Mouse (Mus musculus) stomach, postnatal 0 days (tissue): ENCODE data around the gene Olfr196. TPM values are rescaled to one million over a fixed set of nuclear protein-coding genes. Genes with fewer than 3 reads are reported as not detected.

Experiments used
- ATAC-seq: fragments of 200-750 bp; cut with Nextera tagmentation; 2 replicates; pipeline ENCODE4 v1.8.0; 2017; ENCODE audit not compliant: low FRiP score, low TSS enrichment
- DNase-seq: peaks from one replicate; pipeline ENCODE4 v3.0.0-alpha.2; 2016; ENCODE audit warnings: low spot score
- H3K27ac ChIP-seq: fragments of 300-500 bp; sonication (generic); replicated peaks from 2 replicates; pipeline ENCODE4 v1.5.1; 2014; ENCODE audit warnings: mild to moderate bottlenecking, control low read depth
- H3K27me3 ChIP-seq: fragments of 300-500 bp; sonication (generic); 2 replicates; pipeline ENCODE4 v1.6.1; 2014; ENCODE audit warnings: low read length; ENCODE audit not compliant: control insufficient read depth, insufficient read depth
- H3K36me3 ChIP-seq: fragments of 300-500 bp; sonication (generic); 2 replicates; pipeline ENCODE4 v1.6.1; 2014; ENCODE audit warnings: low read length, mixed read lengths; ENCODE audit not compliant: control insufficient read depth, insufficient read depth
- H3K4me1 ChIP-seq: fragments of 300-500 bp; sonication (generic); replicated peaks from 2 replicates; pipeline ENCODE4 v1.6.1; 2014; ENCODE audit warnings: antibody characterized with exemption; ENCODE audit not compliant: control insufficient read depth, insufficient read depth
- H3K4me2 ChIP-seq: fragments of 300-500 bp; sonication (generic); replicated peaks from 2 replicates; pipeline ENCODE4 v1.6.1; 2014; ENCODE audit warnings: low read depth, mild to moderate bottlenecking, control low read depth, moderate library complexity
- H3K4me3 ChIP-seq: fragments of 300-500 bp; sonication (generic); 2 replicates; pipeline ENCODE4 v1.5.1; 2014; ENCODE audit warnings: low read depth, low read length, control low read depth
- H3K9ac ChIP-seq: fragments of 300-500 bp; sonication (generic); 2 replicates; pipeline ENCODE4 v1.6.1; 2014; ENCODE audit warnings: mild to moderate bottlenecking, low read length, control low read depth, mixed read lengths
- H3K9me3 ChIP-seq: fragments of 300-500 bp; sonication (generic); 2 replicates; pipeline ENCODE4 v1.6.1; 2016; ENCODE audit warnings: low read length; ENCODE audit not compliant: control insufficient read depth
- CTCF ChIP-seq: IDR thresholded peaks from 2 replicates; pipeline ENCODE4 v1.5.1; 2016; ENCODE audit warnings: antibody characterized with exemption, low read depth, mild to moderate bottlenecking, moderate library complexity
- EP300 ChIP-seq: optimal IDR thresholded peaks from 2 replicates; pipeline ENCODE3; 2016; ENCODE audit warnings: antibody characterized with exemption
- WGBS: fragments of 180-500 bp; shearing (Covaris S2); extraction: QIAGEN DNeasy Blood & Tissue Kit; methylation state at CpG from one replicate; pipeline ENCODE4 v1.1.7; 2014; 5-methylcytosine and 5-hydroxymethylcytosine counted together
- polyA plus RNA-seq: library from polyadenylated mRNA; unstranded; fragments of >200 nt; fragmentation: Nextera tagmentation; extraction: Ambion mirVana; gene quantifications from 2 replicates; pipeline ENCODE4 v1.2.1, GENCODE M21; 2015

Gene Olfr196
- polyA plus RNA-seq, 1 experiment from 2014 or later, result not detected

DNA sequence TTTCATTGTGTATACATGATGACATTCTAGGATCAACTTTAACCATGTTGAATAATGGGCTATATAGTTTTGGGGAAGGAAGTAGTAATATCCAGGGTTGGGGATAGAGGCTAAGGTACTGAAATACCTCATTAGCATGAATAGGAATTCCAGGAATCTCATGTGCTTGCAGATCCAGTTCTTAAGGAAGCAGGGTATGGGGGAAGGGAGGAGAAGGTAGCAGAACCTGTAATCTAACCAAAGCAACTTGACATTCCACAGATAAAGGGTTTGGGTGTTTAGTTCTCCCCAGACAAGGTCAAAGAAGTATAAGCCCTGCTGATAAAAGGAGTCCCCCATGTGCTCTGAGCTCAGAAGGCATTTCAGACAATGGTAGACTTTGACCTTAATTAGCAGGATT lies 29.1 kb downstream of the Olfr196 start:
- ATAC-seq (no peak), DNase-seq (no peak)
- H3K4me1 ChIP-seq, result no peaks in the 10 kb centered on the region
- TF ChIP-seq CTCF, result no peak
- TF ChIP-seq EP300, result no peak
- H3K27me3 ChIP-seq, result no peaks in the 10 kb centered on the region
- no peak overlapping the region for H3K9ac ChIP-seq
- no peak overlapping the region for H3K4me2 ChIP-seq
- H3K4me3 ChIP-seq, result no peak overlapping the region
- no peak overlapping the region for H3K27ac ChIP-seq
- H3K9me3 ChIP-seq, result no peaks in the 10 kb centered on the region
- H3K36me3 ChIP-seq, result no peaks in the 10 kb centered on the region

DNA sequence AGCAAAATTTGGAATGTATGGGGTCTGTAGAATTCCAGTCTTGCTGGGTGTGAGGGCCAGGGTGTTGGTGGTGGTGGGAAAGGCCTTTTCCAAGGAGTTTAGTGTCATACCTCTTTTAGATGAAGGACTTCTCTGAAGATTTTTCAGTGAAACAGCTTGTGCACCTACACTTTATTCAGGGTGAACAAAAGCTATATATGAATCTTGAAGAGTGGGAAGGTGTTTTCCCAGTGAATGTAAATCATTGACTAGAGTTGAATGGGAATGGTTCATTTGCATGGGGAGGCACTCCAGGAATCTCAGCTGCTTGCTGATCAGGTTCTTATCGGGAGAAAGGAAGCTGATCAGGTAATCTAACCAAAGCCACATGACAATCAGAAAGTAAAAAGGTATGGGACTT lies 39.5 kb downstream of the Olfr196 start:
- Histone ChIP-seq H3K27ac (no peak overlapping the region), H3K4me3 (no peak overlapping the region), H3K9ac (no peak overlapping the region), H3K9me3 (no peaks in the 10 kb centered on the region), H3K4me1 (no peaks in the 10 kb centered on the region), H3K27me3 (no peaks in the 10 kb centered on the region), H3K36me3 (no peaks in the 10 kb centered on the region), H3K4me2 (no peak overlapping the region)
- no peak for ATAC-seq
- TF ChIP-seq CTCF, result no peak
- no peak for TF ChIP-seq EP300
- no peak for DNase-seq
- 71% methylated on average over 1 of the region's 1 CpGs for WGBS

DNA sequence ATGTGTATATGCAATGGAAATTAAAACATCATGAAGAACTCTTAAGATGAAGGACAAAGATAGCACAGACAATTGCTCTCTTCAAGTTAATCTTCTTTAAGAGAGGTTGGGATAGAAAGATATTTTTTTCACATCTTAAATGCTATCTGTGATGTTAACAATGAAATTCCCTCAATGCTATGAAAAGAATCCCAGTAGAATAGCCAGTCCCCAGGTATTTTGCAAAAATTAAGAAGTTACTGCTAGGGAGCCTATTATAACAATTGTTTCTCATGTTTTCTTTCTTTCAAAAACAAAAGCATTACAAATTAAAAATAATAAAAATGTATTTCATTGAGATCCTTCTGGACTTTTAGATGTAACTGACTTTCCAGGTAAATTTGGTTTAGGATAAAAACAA lies 49.3 kb downstream of the Olfr196 start, which contains the start of gene Olfr194:
Gene Olfr194 (minus strand): TSS at position 101 of the 400 bp plus-strand sequence.
- Histone ChIP-seq H3K9ac (no peak within 1 kb of the TSS), H3K4me1 (no peaks in the 10 kb centered on the region), H3K9me3 (no peaks in the 10 kb centered on the region), H3K36me3 (no peaks in the 10 kb centered on the region), H3K4me2 (no peak within 1 kb of the TSS), H3K27me3 (no peaks in the 10 kb centered on the region), H3K4me3 (no peak within 1 kb of the TSS), H3K27ac (no peak within 1 kb of the TSS)
- no peak for ATAC-seq
- DNase-seq, result no peak
- TF ChIP-seq EP300 (no peak), CTCF (no peak)

Other genes starting within 250 kb of the Olfr196 start
- not detected in 2 replicates for gene Olfr181, start 241.7 kb downstream of the Olfr196 start, polyA plus RNA-seq
- not detected in 2 replicates for gene Olfr180, start 241.1 kb downstream of the Olfr196 start, polyA plus RNA-seq
- gene Olfr183, start 175.1 kb downstream of the Olfr196 start, polyA plus RNA-seq, result not detected in 2 replicates
- not detected in 2 replicates for gene Olfr186, start 140.2 kb downstream of the Olfr196 start, polyA plus RNA-seq
- not detected in 2 replicates for gene Olfr187, start 130.7 kb downstream of the Olfr196 start, polyA plus RNA-seq
- not detected in 2 replicates for gene Olfr190, start 92.4 kb downstream of the Olfr196 start, polyA plus RNA-seq
- gene Olfr191, start 80.6 kb downstream of the Olfr196 start, polyA plus RNA-seq, result not detected in 2 replicates
- not detected in 2 replicates for gene Olfr193, start 58.6 kb downstream of the Olfr196 start, polyA plus RNA-seq
- gene Olfr194, start 49.4 kb downstream of the Olfr196 start, polyA plus RNA-seq, result not detected in 2 replicates
- not detected in 2 replicates for gene Olfr195, start 23.4 kb downstream of the Olfr196 start, polyA plus RNA-seq
- gene Olfr198, start 33.1 kb upstream of the Olfr196 start, polyA plus RNA-seq, result not detected in 2 replicates
- gene Olfr199, start 49.3 kb upstream of the Olfr196 start, polyA plus RNA-seq, result not detected in 2 replicates
- not detected in 2 replicates for gene Olfr201, start 102.2 kb upstream of the Olfr196 start, polyA plus RNA-seq
- not detected in 2 replicates for gene Olfr202, start 116.3 kb upstream of the Olfr196 start, polyA plus RNA-seq
- not detected in 2 replicates for gene Olfr203, start 128.4 kb upstream of the Olfr196 start, polyA plus RNA-seq
- not detected in 2 replicates for gene Olfr204, start 147.8 kb upstream of the Olfr196 start, polyA plus RNA-seq
- not detected in 2 replicates for gene Olfr205, start 160.7 kb upstream of the Olfr196 start, polyA plus RNA-seq
- gene Olfr206, start 178.8 kb upstream of the Olfr196 start, polyA plus RNA-seq, result not detected in 2 replicates
- gene Olfr209, start 193.5 kb upstream of the Olfr196 start, polyA plus RNA-seq, result not detected in 2 replicates
- not detected in 2 replicates for gene Gabrr3, start 236.9 kb upstream of the Olfr196 start, polyA plus RNA-seq